Mouse (Mus musculus) megakaryocyte, adult 5-6 weeks (primary cell): ENCODE results near the gene Snrpb. TPM values are rescaled to one million over a fixed set of nuclear protein-coding genes. Genes with fewer than 3 reads are reported as not detected.

ENCODE experiments used
- ATAC-seq: 2 replicates; pipeline ENCODE4 v1.8.0; 2016; ENCODE audit warnings: mild to moderate bottlenecking, inconsistent platforms; ENCODE audit not compliant: poor library complexity, severe bottlenecking
- total RNA-seq, 2 experiments: library from RNA; stranded (forward) in 1 of 2; stranded (reverse) in 1 of 2; fragments of 153-499, 151-499 nt in 1 of 2; fragments of 221-1000, 200-1000 nt in 1 of 2; gene quantifications; 2 replicates each; pipeline versions ENCODE4 v1.2.3 to v1.2.4; 2015 to 2017

Gene Snrpb
- total RNA-seq, 2 experiments from 2014 or later = 191 to 247 TPM

DNA sequence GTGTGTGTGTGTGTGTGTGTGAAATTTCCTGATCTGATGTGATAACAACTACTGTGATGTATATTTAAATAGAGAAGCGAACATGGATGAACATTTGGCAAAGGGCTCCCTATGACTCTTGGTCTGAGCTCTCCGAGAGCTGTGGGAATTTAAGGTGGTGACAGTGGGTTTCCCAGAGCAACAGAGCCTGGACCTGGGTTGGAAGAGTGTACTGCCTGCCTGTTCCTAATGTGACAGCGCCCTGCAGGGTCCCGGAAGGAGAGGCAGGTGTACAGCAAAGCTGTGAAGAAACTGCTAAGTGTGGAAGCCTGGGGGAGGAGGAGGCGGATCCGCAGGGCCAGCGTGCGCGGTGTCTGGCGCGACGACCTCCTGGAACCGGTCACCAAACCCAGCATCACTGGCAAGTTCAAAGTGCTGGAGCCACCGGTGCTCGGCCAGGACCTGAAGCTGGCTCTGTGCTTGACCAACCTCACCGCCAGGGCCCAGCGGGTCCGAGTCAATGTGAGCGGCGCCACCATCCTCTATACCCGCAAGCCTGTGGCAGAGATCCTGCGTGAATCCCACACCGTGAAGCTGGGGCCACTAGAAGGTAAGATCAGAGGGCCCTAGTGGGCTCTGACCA is 34.4 kb downstream of the Snrpb start:
- ATAC-seq = no peak

DNA sequence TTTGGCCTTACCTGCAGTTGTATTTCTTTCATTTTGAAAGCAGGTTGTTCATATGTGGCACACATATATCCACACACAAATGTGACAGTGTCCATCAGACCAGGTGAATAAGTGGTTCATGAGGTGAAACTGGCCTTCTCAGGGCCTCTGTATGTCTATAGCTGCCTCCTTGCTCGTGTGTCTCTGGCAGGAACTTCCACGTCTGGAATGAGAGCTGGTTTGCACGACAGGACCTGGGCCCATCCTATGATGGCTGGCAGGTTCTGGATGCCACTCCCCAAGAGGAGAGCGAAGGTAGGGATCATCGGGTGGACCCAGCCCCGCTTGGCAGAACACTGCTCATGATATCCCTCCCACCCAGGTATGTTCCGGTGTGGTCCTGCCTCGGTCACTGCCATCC is 36.2 kb downstream of the Snrpb start:
- ATAC-seq = no peak

DNA sequence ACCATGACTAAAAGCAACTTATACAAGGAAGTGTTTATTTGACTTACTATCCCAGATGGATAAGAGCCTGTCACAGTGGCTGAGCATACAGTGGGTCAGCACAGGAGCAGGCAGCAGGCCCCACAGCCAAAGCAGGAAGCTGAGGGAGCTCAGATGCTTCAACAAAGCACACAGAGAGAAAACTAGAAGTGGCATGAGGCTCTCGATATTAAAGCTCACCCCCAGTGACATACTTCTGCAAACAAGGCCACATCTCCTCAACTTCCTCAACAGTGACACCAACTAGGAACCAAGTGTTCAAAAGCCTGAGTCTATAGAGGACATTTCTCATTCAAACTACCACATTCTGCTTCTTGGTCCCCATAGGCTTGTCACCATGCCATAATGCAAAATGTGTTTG is 49.5 kb downstream of the Snrpb start:
- peak; percentile 90 for ATAC-seq

DNA sequence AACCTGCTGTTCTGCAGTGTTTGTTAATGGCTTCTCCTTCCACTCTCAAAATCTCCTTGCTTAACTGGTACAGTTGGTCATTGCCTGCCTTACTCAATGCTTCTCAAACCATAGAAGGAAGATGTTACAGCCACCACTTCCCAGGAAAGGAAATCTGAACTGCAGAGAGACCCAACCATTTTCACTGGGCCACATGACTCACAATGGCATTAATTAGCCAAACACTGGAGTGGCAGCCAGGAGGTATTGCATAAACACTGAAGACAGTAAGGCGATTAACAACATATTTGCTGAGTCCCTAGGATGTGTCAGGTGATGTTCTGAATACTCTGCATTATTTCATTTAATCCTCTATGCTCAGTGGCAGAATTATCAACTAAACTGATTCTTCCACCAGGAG is 53.1 kb downstream of the Snrpb start:
- ATAC-seq = no peak

DNA sequence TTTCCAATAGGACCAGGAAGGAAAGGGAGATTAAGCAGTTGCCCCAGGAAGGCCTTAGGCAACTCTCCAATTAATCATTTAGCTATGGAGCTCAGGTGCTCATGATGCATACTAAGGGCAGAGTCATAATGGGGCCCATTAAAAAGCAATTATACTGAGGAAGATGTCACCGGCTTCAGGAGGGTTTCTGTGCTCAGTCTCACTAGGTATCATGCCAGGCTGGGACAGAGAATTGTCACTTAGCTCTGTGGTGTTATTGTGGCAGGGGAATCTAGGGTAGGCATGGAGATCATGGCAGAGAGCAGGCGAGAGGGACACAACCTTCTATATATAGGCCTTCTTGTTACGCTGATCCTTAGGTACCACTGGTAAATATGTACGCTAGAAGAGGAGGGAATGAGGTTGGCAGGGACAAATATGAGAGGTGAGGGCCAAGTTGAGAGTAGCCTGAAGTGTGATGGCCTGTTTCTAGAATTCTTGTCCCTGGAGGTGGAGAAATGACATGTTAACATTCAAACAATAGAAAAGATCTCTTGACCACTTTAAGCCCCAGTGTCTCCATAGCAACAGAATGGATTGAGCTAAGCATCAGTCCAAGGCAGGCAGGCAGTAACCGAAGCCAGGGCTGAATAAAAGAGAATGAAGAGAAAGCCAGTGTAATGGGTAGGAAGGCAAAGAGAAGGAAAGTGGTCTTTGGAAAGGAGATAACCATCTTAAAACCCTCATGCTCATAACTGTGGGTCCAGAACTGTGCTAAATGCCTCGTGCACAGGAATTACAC is 53.7 kb downstream of the Snrpb start:
- ATAC-seq = no peak

Other genes starting within 250 kb of the Snrpb start
- 1.1 and 1.4 TPM in 2 replicates for gene Tgm3, start 167.1 kb downstream of the Snrpb start, total RNA-seq (2015)
- 0.37 and 1.1 TPM in 2 replicates for gene Tgm3, start 167.1 kb downstream of the Snrpb start, total RNA-seq (2017)
- not detected in 2 replicates for gene Tgm6, start 67.0 kb downstream of the Snrpb start, total RNA-seq (2015)
- not detected in 2 replicates for gene Tgm6, start 67.0 kb downstream of the Snrpb start, total RNA-seq (2017)
- not detected in 2 replicates for gene Tmc2, start 15.8 kb upstream of the Snrpb start, total RNA-seq (2015)
- not detected in 2 replicates for gene Tmc2, start 15.8 kb upstream of the Snrpb start, total RNA-seq (2017)
- 104 and 111 TPM in 2 replicates for gene Nop56, start 95.0 kb upstream of the Snrpb start, total RNA-seq (2015)
- 138 and 139 TPM in 2 replicates for gene Nop56, start 95.0 kb upstream of the Snrpb start, total RNA-seq (2017)
- 132 and 136 TPM in 2 replicates for gene Idh3b, start 105.1 kb upstream of the Snrpb start, total RNA-seq (2015)
- gene Idh3b, start 105.1 kb upstream of the Snrpb start, total RNA-seq (2017) = 85.6 and 92.9 TPM in 2 replicates
- not detected in 2 replicates for gene Ebf4, start 115.8 kb upstream of the Snrpb start, total RNA-seq (2015)
- gene Ebf4, start 115.8 kb upstream of the Snrpb start, total RNA-seq (2017) = not detected in 2 replicates
- gene Cpxm1, start 218.2 kb upstream of the Snrpb start, total RNA-seq (2015) = 0.18 and 0.25 TPM in 2 replicates
- 0.37 and 0.53 TPM in 2 replicates for gene Cpxm1, start 218.2 kb upstream of the Snrpb start, total RNA-seq (2017)
- gene Gm28372, start 225.8 kb upstream of the Snrpb start, total RNA-seq (2015) = not detected in 2 replicates
- gene Gm28372, start 225.8 kb upstream of the Snrpb start, total RNA-seq (2017) = not detected in 2 replicates
- not detected in 2 replicates for gene 1700020A23Rik, start 225.9 kb upstream of the Snrpb start, total RNA-seq (2015)
- not detected in 2 replicates for gene 1700020A23Rik, start 225.9 kb upstream of the Snrpb start, total RNA-seq (2017)
- not detected in 2 replicates for gene Tmem239, start 227.1 kb upstream of the Snrpb start, total RNA-seq (2015)
- not detected in 2 replicates for gene Tmem239, start 227.1 kb upstream of the Snrpb start, total RNA-seq (2017)
- 74.6 and 102 TPM in 2 replicates for gene Vps16, start 244.9 kb upstream of the Snrpb start, total RNA-seq (2015)
- 96.7 and 99.6 TPM in 2 replicates for gene Vps16, start 244.9 kb upstream of the Snrpb start, total RNA-seq (2017)
- gene Pced1a, start 245.3 kb upstream of the Snrpb start, total RNA-seq (2015) = 6.1 and 6.7 TPM in 2 replicates
- gene Pced1a, start 245.3 kb upstream of the Snrpb start, total RNA-seq (2017) = 12.2 and 14.1 TPM in 2 replicates